Mouse (Mus musculus) kidney, postnatal 0 days (tissue): Measurements from ENCODE around the gene Gm20388. TPM values are rescaled to one million over a fixed set of nuclear protein-coding genes. Genes with fewer than 3 reads are reported as not detected.

Experiments used
- ATAC-seq: fragments of 200-750 bp; cut with Nextera tagmentation; replicated peaks from 2 replicates; pipeline ENCODE4 v1.8.0; 2017; ENCODE audit warnings: low read depth, moderate number of reproducible peaks, moderate TSS enrichment, moderate library complexity; ENCODE audit not compliant: low FRiP score
- DNase-seq: peaks from one replicate; pipeline ENCODE4 v3.0.0-alpha.2; 2016; ENCODE audit warnings: low spot score
- H3K27ac ChIP-seq: fragments of 300-500 bp; sonication (generic); 2 replicates; pipeline ENCODE4 v1.5.1; 2014; ENCODE audit warnings: mild to moderate bottlenecking
- H3K27me3 ChIP-seq: fragments of 300-500 bp; sonication (generic); 2 replicates; pipeline ENCODE4 v1.6.1; 2014; ENCODE audit warnings: low read length, mixed read lengths; ENCODE audit not compliant: insufficient read depth
- H3K36me3 ChIP-seq: fragments of 300-500 bp; sonication (generic); 2 replicates; pipeline ENCODE4 v1.6.1; 2014; ENCODE audit warnings: low read length, mixed read lengths; ENCODE audit not compliant: insufficient read depth
- H3K4me1 ChIP-seq: fragments of 300-500 bp; sonication (generic); replicated peaks from 2 replicates; pipeline ENCODE4 v1.6.1; 2014; ENCODE audit warnings: antibody characterized with exemption, low read length, mixed read lengths; ENCODE audit not compliant: insufficient read depth
- H3K4me2 ChIP-seq: fragments of 300-500 bp; sonication (generic); 2 replicates; pipeline ENCODE4 v1.6.1; 2014; ENCODE audit warnings: mild to moderate bottlenecking, low read length, moderate library complexity, mixed read lengths
- H3K4me3 ChIP-seq: fragments of 300-500 bp; sonication (generic); replicated peaks from 2 replicates; pipeline ENCODE4 v1.5.1; 2014; ENCODE audit warnings: low read depth, low read length
- H3K9ac ChIP-seq: fragments of 300-500 bp; sonication (generic); 2 replicates; pipeline ENCODE4 v1.6.1; 2014; ENCODE audit warnings: low read depth, low read length
- H3K9me3 ChIP-seq: fragments of 300-500 bp; sonication (generic); replicated peaks from 2 replicates; pipeline ENCODE4 v1.6.1; 2016; ENCODE audit warnings: low read length, inconsistent platforms, mixed read lengths
- CTCF ChIP-seq: IDR thresholded peaks from 2 replicates; pipeline ENCODE4 v1.5.1; 2016; ENCODE audit warnings: antibody characterized with exemption, low read depth, mild to moderate bottlenecking, moderate library complexity
- WGBS: fragments of 180-500 bp; shearing (Covaris S2); extraction: QIAGEN DNeasy Blood & Tissue Kit; methylation state at CpG from one replicate; pipeline ENCODE4 v1.1.7; 2014; 5-methylcytosine and 5-hydroxymethylcytosine counted together
- polyA plus RNA-seq: library from polyadenylated mRNA; unstranded; fragments of >200 nt; fragmentation: Nextera tagmentation; extraction: Ambion mirVana; gene quantifications from 2 replicates; pipeline ENCODE4 v1.2.1, GENCODE M21; 2015

The Gm20388 gene
- polyA plus RNA-seq, 1 experiment from 2014 or later = not detected

DNA sequence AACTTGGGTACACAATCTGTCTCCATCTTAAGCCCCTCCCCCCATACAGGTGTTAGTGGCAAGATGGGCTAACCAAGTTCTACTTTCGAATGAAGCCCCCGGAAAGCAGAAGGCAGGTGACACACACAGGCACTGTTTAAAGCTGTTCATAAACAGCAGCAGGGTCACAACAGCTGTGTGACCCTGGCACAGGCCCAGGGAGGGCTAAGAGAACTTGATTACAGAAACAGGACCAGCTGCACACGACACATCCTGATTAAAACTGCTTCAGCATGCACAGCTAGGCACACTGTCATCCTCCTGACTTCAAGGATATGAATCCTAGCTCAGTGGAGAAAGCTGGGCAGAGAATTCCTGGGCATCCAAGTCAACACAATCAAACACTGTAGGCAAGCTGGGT, 1551.5 kb downstream of the Gm20388 start:
- Histone ChIP-seq H3K4me2 (no peak overlapping the region), H3K9me3 (no peaks in the 10 kb centered on the region), H3K36me3 (no peaks in the 10 kb centered on the region), H3K9ac (no peak overlapping the region), H3K27me3 (no peaks in the 10 kb centered on the region), H3K27ac (no peak overlapping the region), H3K4me1 (0 out of 2 replicates have a peak, but pooled peaks cover 4% of the 10 kb centered on the region), H3K4me3 (no peak overlapping the region)
- WGBS = 61% methylated on average over 3 of the region's 3 CpGs
- TF ChIP-seq CTCF = no peak
- no peak for DNase-seq
- ATAC-seq = no peak

DNA sequence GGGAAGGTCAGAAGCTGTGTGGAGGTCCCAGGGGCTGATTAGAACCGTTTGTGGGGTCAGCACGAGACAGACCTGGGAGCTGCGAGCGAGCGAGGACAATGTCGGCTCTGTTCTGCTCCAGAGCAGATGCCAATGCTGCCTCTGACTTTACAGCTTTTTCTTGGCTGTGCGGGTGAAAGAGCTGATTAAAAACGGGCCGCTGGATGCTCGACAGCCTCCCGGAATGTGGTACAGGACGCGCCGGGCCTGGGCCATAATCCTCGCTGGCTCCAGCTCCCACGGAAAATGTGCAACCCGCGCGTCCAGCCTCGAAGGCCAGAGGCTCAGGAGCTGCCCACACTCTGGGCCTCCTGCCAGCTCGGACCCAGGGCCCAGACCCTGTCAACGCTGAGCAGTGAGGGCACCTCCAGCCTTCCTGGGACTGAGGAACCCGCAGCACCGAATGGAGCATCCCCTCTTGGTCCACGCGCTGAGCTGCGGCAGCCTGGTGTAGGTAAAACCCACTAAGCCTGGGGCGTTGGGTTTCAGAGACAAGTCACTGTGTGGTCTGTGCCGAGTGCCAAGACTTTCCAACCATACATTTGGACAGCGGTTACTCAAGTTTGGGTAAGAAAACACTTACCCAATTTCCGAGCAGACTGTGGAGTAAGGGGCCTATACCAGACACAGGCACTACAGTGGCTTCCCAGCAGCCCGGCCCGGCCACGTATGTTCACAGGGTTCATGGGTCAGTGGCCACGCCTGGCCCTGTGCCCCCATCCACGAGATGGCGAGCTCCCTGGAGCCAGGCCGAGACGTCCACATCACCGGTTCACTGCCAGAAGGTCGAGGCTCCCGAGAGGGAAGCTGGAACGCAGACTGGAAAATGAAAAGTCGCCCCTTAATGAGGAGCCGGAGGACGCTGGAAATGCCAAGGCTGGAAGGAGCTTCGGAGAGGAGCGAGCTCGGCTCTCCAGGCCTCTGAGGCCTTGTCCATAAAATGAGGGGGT, 1557.7 kb downstream of the Gm20388 start:
- DNase-seq (no peak), ATAC-seq (no peak)
- H3K4me1 ChIP-seq = no peaks in the 10 kb centered on the region
- 47% methylated on average over 49 of the region's 49 CpGs for WGBS
- no peaks in the 10 kb centered on the region for H3K36me3 ChIP-seq
- no peak overlapping the region for H3K4me3 ChIP-seq
- TF ChIP-seq CTCF = no peak
- no peaks in the 10 kb centered on the region for H3K27me3 ChIP-seq
- no peak overlapping the region for H3K9ac ChIP-seq
- H3K9me3 ChIP-seq = no peaks in the 10 kb centered on the region
- no peak overlapping the region for H3K4me2 ChIP-seq
- no peak overlapping the region for H3K27ac ChIP-seq

DNA sequence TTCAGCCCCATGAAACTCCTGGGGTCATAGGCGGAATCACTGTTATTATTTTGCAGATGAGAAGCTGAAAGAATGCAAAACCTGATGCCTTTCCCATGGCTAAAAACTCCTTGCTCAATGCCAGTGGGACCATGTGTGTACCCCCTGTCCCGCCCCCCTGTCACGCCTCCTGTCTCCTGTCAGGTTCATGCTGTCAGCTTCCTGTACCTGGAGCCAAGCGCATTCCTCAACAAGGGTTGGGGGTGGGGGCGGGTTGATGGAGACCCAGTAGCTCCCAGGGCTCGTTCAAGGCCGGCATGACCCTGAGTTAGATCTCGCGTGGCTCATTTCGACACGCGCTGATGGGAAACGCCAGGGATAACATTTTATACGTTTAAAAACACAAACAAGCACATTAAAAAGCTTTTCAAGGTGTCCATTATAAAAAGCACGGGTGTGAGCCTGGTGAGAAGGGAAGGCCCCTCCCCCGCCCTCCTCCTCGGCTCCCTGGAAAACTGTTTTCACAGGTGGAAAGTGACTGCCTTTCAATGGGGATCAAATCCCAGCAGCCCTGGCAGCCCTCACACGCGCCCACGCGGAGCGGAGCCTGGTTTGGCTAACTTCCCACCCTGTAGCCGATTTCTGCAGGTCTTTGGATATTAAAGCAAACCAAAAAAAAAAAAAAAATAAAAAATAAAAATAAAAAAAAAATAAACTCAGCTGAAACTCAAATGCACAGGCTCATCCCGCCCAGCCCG, 1563.7 kb downstream of the Gm20388 start:
- Histone ChIP-seq H3K4me2 (peak overlapping the region; percentile 47), H3K9ac (no peak overlapping the region), H3K4me3 (no peak overlapping the region), H3K27me3 (no peaks in the 10 kb centered on the region), H3K4me1 (peaks cover 7% of the 10 kb centered on the region), H3K9me3 (no peaks in the 10 kb centered on the region), H3K36me3 (no peaks in the 10 kb centered on the region), H3K27ac (no peak overlapping the region)
- 8% methylated on average over 25 of the region's 25 CpGs for whole genome bisulfite sequencing
- peak; percentile 33 for DNase-seq
- no peak for TF ChIP-seq CTCF
- no peak for ATAC-seq

DNA sequence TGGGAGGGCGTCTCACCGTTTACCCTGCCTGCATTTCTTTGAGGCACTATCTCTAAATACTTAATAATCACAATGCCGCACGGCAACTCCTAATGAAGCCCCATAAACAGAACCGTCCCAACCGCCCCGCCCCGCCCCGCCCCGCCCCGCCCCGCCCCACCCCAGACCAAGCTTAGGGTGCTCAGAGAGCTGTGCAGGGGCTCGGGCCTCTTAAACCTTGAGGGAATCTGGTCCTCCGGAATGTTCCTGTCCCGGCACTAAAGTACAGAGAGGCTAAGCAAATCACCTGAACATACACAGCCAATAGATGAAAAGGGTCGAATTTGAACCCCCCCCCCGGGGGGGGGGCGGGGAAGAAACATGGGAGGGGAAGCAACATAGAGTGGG, 1564.2 kb downstream of the Gm20388 start:
- Histone ChIP-seq H3K27ac (no peak overlapping the region), H3K4me2 (peak overlapping the region; percentile 47), H3K4me1 (peaks cover 7% of the 10 kb centered on the region), H3K9me3 (no peaks in the 10 kb centered on the region), H3K36me3 (no peaks in the 10 kb centered on the region), H3K4me3 (no peak overlapping the region), H3K27me3 (no peaks in the 10 kb centered on the region), H3K9ac (no peak overlapping the region)
- DNase-seq (peak; percentile 27), ATAC-seq (no peak)
- TF ChIP-seq CTCF = no peak
- 2% methylated on average over 17 of the region's 18 CpGs for WGBS

DNA sequence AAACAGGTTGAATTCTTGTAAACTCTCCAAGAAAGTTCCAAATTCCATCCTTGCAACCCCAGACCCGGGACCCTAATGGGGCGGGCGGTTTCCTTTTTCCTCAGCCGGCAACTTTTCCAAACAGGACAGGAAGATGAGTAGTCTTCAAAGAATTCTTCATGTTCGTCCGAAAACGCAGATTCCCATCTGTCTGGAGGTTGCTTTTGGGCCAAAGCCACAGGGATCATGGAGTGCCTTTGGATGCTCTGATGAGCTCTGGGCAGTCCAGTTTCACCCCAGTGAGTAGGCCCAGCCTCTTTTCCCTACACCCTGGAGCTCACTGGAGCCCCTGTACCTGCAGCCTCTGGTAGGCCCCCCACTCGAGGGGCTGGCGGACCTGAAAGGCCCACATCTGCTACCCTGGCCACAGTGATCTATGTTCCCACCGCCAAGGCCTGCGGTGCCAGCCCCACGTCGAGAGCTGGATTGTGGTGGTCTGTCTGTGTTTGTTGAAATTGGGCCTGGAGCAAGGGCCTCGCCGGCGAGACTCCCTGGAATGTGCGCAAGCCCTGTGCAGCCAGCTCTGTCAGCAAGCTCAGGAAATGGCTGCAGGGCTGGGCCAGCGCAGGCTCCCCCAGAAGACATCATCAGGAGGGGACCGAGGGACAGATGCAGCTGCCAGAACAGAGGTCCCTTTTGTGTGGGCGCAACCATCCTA, 1567.4 kb downstream of the Gm20388 start:
- H3K27me3 ChIP-seq = no peaks in the 10 kb centered on the region
- no peak overlapping the region for H3K4me3 ChIP-seq
- TF ChIP-seq CTCF = no peak
- DNase-seq (peak; percentile 23), ATAC-seq (no peak)
- H3K9me3 ChIP-seq = no peaks in the 10 kb centered on the region
- no peaks in the 10 kb centered on the region for H3K36me3 ChIP-seq
- H3K27ac ChIP-seq = peak overlapping the region; percentile 55
- 46% methylated on average over 20 of the region's 20 CpGs for WGBS
- H3K4me1 ChIP-seq = peaks cover 19% of the 10 kb centered on the region
- H3K9ac ChIP-seq = no peak overlapping the region
- H3K4me2 ChIP-seq = no peak overlapping the region

DNA sequence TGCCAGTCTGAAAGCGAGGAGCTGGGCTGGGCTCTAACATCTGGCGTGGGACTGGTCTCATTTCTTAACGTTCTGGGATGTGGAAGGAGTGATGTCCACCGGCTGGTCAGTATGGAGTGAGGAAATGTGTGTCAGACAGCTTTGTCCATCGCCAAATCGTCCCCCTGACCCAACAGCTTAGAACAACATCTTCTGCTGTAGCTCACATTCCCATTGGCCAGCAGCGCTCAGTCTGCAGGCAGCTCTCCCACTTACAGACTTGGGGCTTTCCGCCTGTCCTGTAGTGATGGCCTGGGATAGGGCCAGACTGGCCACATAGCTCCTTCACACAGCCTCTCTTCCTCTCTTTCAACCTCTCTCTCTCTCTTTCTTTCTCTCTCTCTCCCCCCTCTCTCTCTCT, 1568.5 kb downstream of the Gm20388 start:
- no peaks in the 10 kb centered on the region for H3K9me3 ChIP-seq
- H3K4me1 ChIP-seq = peaks cover 19% of the 10 kb centered on the region
- 0 out of 2 replicates have a peak overlapping the region, but pooled peaks have one; percentile 16 for H3K27ac ChIP-seq
- H3K4me3 ChIP-seq = no peak overlapping the region
- 54% methylated on average over 8 of the region's 8 CpGs for WGBS
- H3K9ac ChIP-seq = no peak overlapping the region
- DNase-seq (peak; percentile 79), ATAC-seq (no peak)
- H3K27me3 ChIP-seq = no peaks in the 10 kb centered on the region
- no peak for TF ChIP-seq CTCF
- no peak overlapping the region for H3K4me2 ChIP-seq
- no peaks in the 10 kb centered on the region for H3K36me3 ChIP-seq
